Mouse (Mus musculus) G1E-ER4 (cell line): ENCODE results near the gene Suco. TPM values are rescaled to one million over a fixed set of nuclear protein-coding genes. Genes with fewer than 3 reads are reported as not detected.

Source experiments
- GATA1 ChIP-seq: IDR thresholded peaks from one replicate; pipeline ENCODE4 v1.8.0; 2012; ENCODE audit warnings: low read length, inconsistent platforms
- polyA plus RNA-seq: library from polyadenylated mRNA; stranded (reverse); fragments of >175 nt; gene quantifications from 2 replicates; pipeline ENCODE4 v1.2.3, GENCODE M21; 2012

Gene Suco
- polyA plus RNA-seq, 1 experiment: 2.1 TPM

GRCm38 (mm10) chr1:161769329-161769728 lies 107.2 kb downstream of the Suco start:
- no peak for TF ChIP-seq GATA1

GRCm38 (mm10) chr1:161767101-161767524 lies 109.4 kb downstream of the Suco start:
- no peak for TF ChIP-seq GATA1

GRCm38 (mm10) chr1:161766656-161767055 lies 109.8 kb downstream of the Suco start:
- TF ChIP-seq GATA1: no peak

Other genes starting within 250 kb of the Suco start
- not detected in 2 replicates for gene Fasl, start 88.2 kb downstream of the Suco start, polyA plus RNA-seq
- 0.42 and 0.45 TPM in 2 replicates for gene Pigc, start 92.5 kb upstream of the Suco start, polyA plus RNA-seq
- gene 4930558K02Rik, start 103.0 kb upstream of the Suco start, polyA plus RNA-seq: 0.11 TPM in 1 of 2 replicates, not detected in the other